Mouse (Mus musculus) C2C12 (cell line): ENCODE data around the gene Lmtk3.

ENCODE experiments used
- CEBPB ChIP-seq: IDR thresholded peaks from one replicate; pipeline ENCODE4 v1.6.1; 2011; ENCODE audit warnings: low read depth, mild to moderate bottlenecking, control low read depth, moderate library complexity
- CTCF ChIP-seq: IDR thresholded peaks from one replicate; pipeline ENCODE4 v1.5.1; 2011; ENCODE audit not compliant: control insufficient read depth, insufficient read depth, insufficient read length
- MAX ChIP-seq: IDR thresholded peaks from one replicate; pipeline ENCODE4 v1.6.1; 2011; ENCODE audit warnings: mild to moderate bottlenecking, control low read depth
- MYOD1 ChIP-seq: IDR thresholded peaks from one replicate; pipeline ENCODE4 v1.6.1; 2011; ENCODE audit warnings: low read depth; ENCODE audit not compliant: control insufficient read depth, insufficient read length
- MYOG ChIP-seq: IDR thresholded peaks from one replicate; pipeline ENCODE4 v1.6.1; 2011; ENCODE audit not compliant: control insufficient read depth, insufficient read length; ENCODE audit errors: extremely low read depth
- USF1 ChIP-seq: IDR thresholded peaks from one replicate; pipeline ENCODE4 v1.6.1; 2011; ENCODE audit warnings: low read depth, mild to moderate bottlenecking, control low read depth, moderate library complexity

- TF ChIP-seq CTCF: no peak
- TF ChIP-seq USF1: no peak
- no peak for TF ChIP-seq MYOD1
- TF ChIP-seq CEBPB: no peak
- TF ChIP-seq MYOG: no peak
- TF ChIP-seq MAX: no peak
Observed at GRCm38 (mm10) chr7:45739162-45739763, 44.3 kb upstream of the Lmtk3 start.
